Mouse (Mus musculus): ENCODE data around the gene Ccdc86.

DNA sequence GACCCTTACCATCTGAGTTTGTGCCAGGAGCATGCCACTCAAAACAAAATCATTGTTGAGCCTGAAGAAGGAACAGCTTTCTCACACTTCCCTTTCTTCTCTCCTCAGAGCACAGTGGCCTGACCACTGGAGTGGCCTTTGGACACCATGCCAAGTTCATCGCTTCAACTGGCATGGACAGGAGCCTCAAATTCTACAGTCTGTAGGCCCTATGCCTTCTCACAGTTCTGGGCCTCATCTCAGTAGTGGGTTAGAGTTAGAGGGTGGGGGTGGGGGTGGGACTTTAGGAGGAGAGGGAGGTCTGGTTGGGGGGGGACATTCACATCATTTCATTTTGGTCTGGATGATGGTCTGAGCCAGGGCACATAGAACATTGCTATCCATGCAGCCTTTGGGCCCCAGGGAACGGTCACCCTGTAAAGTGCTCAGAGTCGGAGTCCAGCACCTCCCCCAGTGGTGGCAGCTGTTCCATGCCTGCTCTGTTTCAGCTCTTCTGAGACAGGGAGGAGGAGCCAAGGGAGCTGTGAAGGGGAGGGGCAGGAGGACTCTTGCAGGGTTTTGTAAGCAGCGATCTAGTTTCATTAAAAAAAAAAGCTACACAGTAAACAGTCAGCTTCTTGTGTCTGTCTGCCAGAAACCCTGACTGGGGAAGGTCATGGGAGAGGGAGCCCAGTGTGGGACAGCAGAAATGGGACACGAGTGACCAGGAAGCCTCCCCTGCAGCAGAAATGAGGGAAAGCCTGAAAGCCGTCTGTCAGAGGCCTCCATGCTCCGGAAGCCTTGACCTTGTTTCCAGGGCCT is 43.9 kb downstream of the Ccdc86 start:
- peak; percentile 20; the same call in 1 of the 2 replicates for TF ChIP-seq CTCF (IDR thresholded peaks at IDR 0.05)
- 0 out of 2 replicates have a peak, but pooled peaks have one; percentile 9 for TF ChIP-seq POLR2A (IDR thresholded peaks at IDR 0.05; ENCODE audit: insufficient read depth, low read depth, low read length)
- TF ChIP-seq EP300 (IDR thresholded peaks at IDR 0.05; ENCODE audit: insufficient read depth, low read depth, low read length) = no peak

Data from heart, adult 2 months (tissue).